Mouse (Mus musculus): Measurements from ENCODE around the gene Myadml2. TPM values are rescaled to one million over a fixed set of nuclear protein-coding genes. Genes with fewer than 3 reads are reported as not detected.
A peak's percentile ranks its signal among the peaks of the same experiment; 100 is the strongest.

Myadml2 gene
- total RNA-seq, 2 experiments from 2014 or later: 109 to 157 TPM

GRCm38 (mm10) chr11:120615167-120615566 lies 32.8 kb downstream of the Myadml2 start:
- Histone ChIP-seq H3K27ac (no peak overlapping the region), H3K4me3 (no peak overlapping the region)
- TF ChIP-seq CTCF (IDR thresholded peaks at IDR 0.05): no peak
- DNase-seq: no peak
- intact Hi-C loops (cut with DNase I): no loop called here

GRCm38 (mm10) chr11:120613976-120614375 lies 34.0 kb downstream of the Myadml2 start:
- DNase-seq: no peak
- intact Hi-C loops (cut with DNase I): loop anchor here (2.0 to 5.0 kb wide), 2 partner anchors 37 to 99 kb away; no protein-coding TSS in a partner anchor
- no peak overlapping the region for H3K4me3 ChIP-seq
- H3K27ac ChIP-seq: 0 out of 2 replicates have a peak overlapping the region, but pooled peaks have one; percentile 38
- no peak for TF ChIP-seq CTCF (IDR thresholded peaks at IDR 0.05)

- no peak for DNase-seq
- no peak overlapping the region for H3K27ac ChIP-seq
- intact Hi-C loops (cut with DNase I): loop anchor here (2.0 to 5.0 kb wide), 2 partner anchors 36 to 99 kb away; no protein-coding TSS in a partner anchor
- no peak for TF ChIP-seq CTCF (IDR thresholded peaks at IDR 0.05)
- H3K4me3 ChIP-seq: no peak overlapping the region
These were observed 34.4 kb downstream of the Myadml2 start for GRCm38 (mm10) chr11:120613481-120613972.

GRCm38 (mm10) chr11:120612763-120613162 lies 35.2 kb downstream of the Myadml2 start:
- Histone ChIP-seq H3K4me3 (no peak overlapping the region), H3K27ac (no peak overlapping the region)
- intact Hi-C loops (cut with DNase I): loop anchor here (1.0 to 5.0 kb wide), 3 partner anchors 35 to 123 kb away; no protein-coding TSS in a partner anchor
- TF ChIP-seq CTCF (IDR thresholded peaks at IDR 0.05): peak; percentile 92
- peak; percentile 88 for DNase-seq

GRCm38 (mm10) chr11:120610477-120611046 lies 37.4 kb downstream of the Myadml2 start:
- DNase-seq: no peak
- intact Hi-C loops (cut with DNase I): loop anchor here (5.0 kb wide), 1 partner anchor 33 kb away; no protein-coding TSS in a partner anchor
- Histone ChIP-seq H3K27ac (no peak overlapping the region), H3K4me3 (no peak overlapping the region)
- no peak for TF ChIP-seq CTCF (IDR thresholded peaks at IDR 0.05)

GRCm38 (mm10) chr11:120609250-120609649 lies 38.7 kb downstream of the Myadml2 start:
- Histone ChIP-seq H3K27ac (no peak overlapping the region), H3K4me3 (no peak overlapping the region)
- DNase-seq: no peak
- TF ChIP-seq CTCF (IDR thresholded peaks at IDR 0.05): no peak
- intact Hi-C loops (cut with DNase I): no loop called here

- H3K4me3 ChIP-seq: no peak within 1 kb of the TSS
- no peak within 1 kb of the TSS for H3K27ac ChIP-seq
- no peak for TF ChIP-seq CTCF (IDR thresholded peaks at IDR 0.05)
- no peak for DNase-seq
- intact Hi-C loops (cut with DNase I): no loop called here
These were observed 39.5 kb downstream of the Myadml2 start, which contains the start of gene Npb for GRCm38 (mm10) chr11:120608241-120609034. Npb (plus strand) TSS chr11:120608477.

- no peak for TF ChIP-seq CTCF (IDR thresholded peaks at IDR 0.05)
- Histone ChIP-seq H3K27ac (no peak overlapping the region), H3K4me3 (no peak overlapping the region)
- intact Hi-C loops (cut with DNase I): no loop called here
- no peak for DNase-seq
These were observed 41.2 kb downstream of the Myadml2 start for GRCm38 (mm10) chr11:120606764-120607163.

GRCm38 (mm10) chr11:120605667-120606066 lies 42.3 kb downstream of the Myadml2 start:
- intact Hi-C loops (cut with DNase I): no loop called here
- no peak for TF ChIP-seq CTCF (IDR thresholded peaks at IDR 0.05)
- Histone ChIP-seq H3K27ac (no peak overlapping the region), H3K4me3 (no peak overlapping the region)
- no peak for DNase-seq

- H3K4me3 ChIP-seq: no peak overlapping the region
- intact Hi-C loops (cut with DNase I): no loop called here
- no peak for TF ChIP-seq CTCF (IDR thresholded peaks at IDR 0.05)
- no peak for DNase-seq
- no peak overlapping the region for H3K27ac ChIP-seq
These were observed 44.4 kb downstream of the Myadml2 start for GRCm38 (mm10) chr11:120603545-120603944.

- no peak overlapping the region for H3K27ac ChIP-seq
- no peak for TF ChIP-seq CTCF (IDR thresholded peaks at IDR 0.05)
- DNase-seq: no peak
- intact Hi-C loops (cut with DNase I): no loop called here
- H3K4me3 ChIP-seq: no peak overlapping the region
These were observed 47.2 kb downstream of the Myadml2 start for GRCm38 (mm10) chr11:120600716-120601115.

- H3K4me3 ChIP-seq: peak overlapping the region; percentile 94
- no peak for TF ChIP-seq CTCF (IDR thresholded peaks at IDR 0.05)
- intact Hi-C loops (cut with DNase I): no loop called here
These were observed 48.9 kb downstream of the Myadml2 start for GRCm38 (mm10) chr11:120598990-120599549.

More at GRCm38 (mm10) chr11:120598990-120599549, 48.9 kb downstream of the Myadml2 start:
- DNase-seq: no peak
- peak overlapping the region; percentile 86 for H3K27ac ChIP-seq

Measured in gastrocnemius, adult 2 months (tissue).